Mouse (Mus musculus): ENCODE measurements at regions not wholly inside any gene's neighbourhood (a gene's known extent, or its start where the extent isn't known, plus 50 kb on each side); places are given as distances from the start of the nearest gene placed in this dataset.

- TF ChIP-seq CTCF (IDR thresholded peaks at IDR 0.05; ENCODE audit: low read depth, low read length) = no peak
- TF ChIP-seq POLR2A (IDR thresholded peaks at IDR 0.05; ENCODE audit: insufficient read depth, low read length) = no peak
- no peak for TF ChIP-seq EP300 (IDR thresholded peaks at IDR 0.05; ENCODE audit: insufficient read depth, low read depth, low read length)
Observed at GRCm38 (mm10) chr12:68849616-68850140, 309.3 kb downstream of the Rps29 start.

Data from ES-Bruce4 (cell line).